Mouse (Mus musculus): Measurements from ENCODE around the gene Acss2. TPM values are rescaled to one million over a fixed set of nuclear protein-coding genes. Genes with fewer than 3 reads are reported as not detected.
A peak's percentile ranks its signal among the peaks of the same experiment; 100 is the strongest.

Acss2 gene
- polyA plus RNA-seq (2012; rRNA removed) (13.3 and 14.8 TPM in 2 replicates), polyA plus RNA-seq (2014; fragmentation: Nextera tagmentation; extraction: Ambion mirVana) (15.0 and 15.8 TPM in 2 replicates)

DNA sequence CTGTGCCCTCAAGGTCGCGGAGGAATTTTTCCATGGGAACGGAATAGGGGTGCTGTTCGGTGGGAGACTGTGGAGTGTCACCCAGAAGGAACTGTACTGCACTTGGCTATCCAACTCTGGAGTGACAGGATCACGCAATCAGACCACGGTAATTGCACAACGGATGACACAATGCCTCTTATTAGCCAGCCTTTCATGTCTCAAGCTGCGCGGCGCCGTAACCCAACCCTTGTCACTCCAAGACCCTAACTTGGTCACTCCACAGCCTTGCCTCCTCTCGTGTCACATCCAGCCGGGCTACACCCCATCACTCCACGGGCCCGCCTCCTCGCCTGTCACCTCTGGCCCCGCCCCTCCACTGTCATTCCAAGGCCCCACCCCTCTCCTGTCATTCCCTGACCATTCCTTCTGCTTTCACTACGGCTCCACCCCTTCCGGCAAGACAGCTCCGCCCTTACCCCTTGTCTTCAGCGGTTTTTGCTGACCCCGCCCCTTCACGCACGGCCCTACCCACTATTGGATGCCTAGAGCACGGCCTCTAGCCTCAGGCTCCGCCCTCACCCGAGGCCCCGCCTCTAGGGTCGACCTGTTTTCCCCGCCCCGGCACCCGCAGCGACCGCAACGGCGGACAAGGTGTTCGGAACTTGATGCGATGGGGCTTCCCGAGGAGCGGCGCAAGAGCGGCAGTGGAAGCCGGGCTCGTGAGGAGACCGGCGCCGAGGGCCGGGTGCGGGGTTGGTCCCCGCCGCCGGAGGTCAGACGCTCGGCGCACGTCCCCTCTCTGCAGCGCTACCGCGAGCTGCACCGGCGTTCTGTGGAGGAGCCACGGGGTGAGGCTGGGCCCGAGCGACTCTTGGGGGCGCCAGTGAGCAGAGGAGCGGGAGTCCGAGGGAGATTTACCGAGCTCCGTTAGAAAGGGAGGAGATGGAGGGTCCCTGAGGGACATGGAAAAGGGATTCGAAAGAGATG, at the start of gene Acss2, which contains the start of gene Ggt7:
Acss2 (plus strand) TSS at position 494 of the 969 bp plus-strand sequence.
Ggt7 (minus strand) TSS at position 783 of the 969 bp plus-strand sequence.
- Histone ChIP-seq H3K9me3 (ENCODE audit: control insufficient read depth, low read length) (no peaks in the 10 kb centered on the region), H3K27ac (replicated peaks; ENCODE audit: low read depth, low read length) (0 out of 2 replicates have a peak within 1 kb of the TSS, but pooled peaks have one; percentile 10), H3K4me2 (replicated peaks; ENCODE audit: low read depth, low read length, severe bottlenecking) (peak within 1 kb of the TSS; percentile 81), H3K27me3 (ENCODE audit: control insufficient read depth, insufficient read depth, low read length) (0 out of 2 replicates have a peak, but pooled peaks cover 3% of the 10 kb centered on the region), H3K4me3 (replicated peaks; ENCODE audit: low read length) (peak within 1 kb of the TSS; percentile 75), H3K4me1 (ENCODE audit: control insufficient read depth, insufficient read depth, low read length) (peaks cover 7% of the 10 kb centered on the region; the same call in 1 of the 2 replicates), H3K9ac (ENCODE audit: low read depth, low read length, severe bottlenecking) (peak within 1 kb of the TSS; percentile 67), H3K36me3 (ENCODE audit: control insufficient read depth, insufficient read depth, low read length) (no peaks in the 10 kb centered on the region)
- 0 out of 2 replicates have a peak, but pooled peaks have one; percentile 20 for TF ChIP-seq POLR2A (IDR thresholded peaks at IDR 0.05; ENCODE audit: borderline replicate concordance, extremely low read depth, insufficient read depth, insufficient read length)
- 5% methylated on average over 68 of the region's 70 CpGs for whole genome bisulfite sequencing
- ATAC-seq (ENCODE audit: low FRiP score, low read depth) (peak; percentile 100), DNase-seq (ENCODE audit: low spot score) (peak; percentile 96)

GRCm38 (mm10) chr2:155472671-155473569, 44.8 kb upstream of the Acss2 start:
- WGBS: under 1% methylated on average over 39 of the region's 71 CpGs

DNA sequence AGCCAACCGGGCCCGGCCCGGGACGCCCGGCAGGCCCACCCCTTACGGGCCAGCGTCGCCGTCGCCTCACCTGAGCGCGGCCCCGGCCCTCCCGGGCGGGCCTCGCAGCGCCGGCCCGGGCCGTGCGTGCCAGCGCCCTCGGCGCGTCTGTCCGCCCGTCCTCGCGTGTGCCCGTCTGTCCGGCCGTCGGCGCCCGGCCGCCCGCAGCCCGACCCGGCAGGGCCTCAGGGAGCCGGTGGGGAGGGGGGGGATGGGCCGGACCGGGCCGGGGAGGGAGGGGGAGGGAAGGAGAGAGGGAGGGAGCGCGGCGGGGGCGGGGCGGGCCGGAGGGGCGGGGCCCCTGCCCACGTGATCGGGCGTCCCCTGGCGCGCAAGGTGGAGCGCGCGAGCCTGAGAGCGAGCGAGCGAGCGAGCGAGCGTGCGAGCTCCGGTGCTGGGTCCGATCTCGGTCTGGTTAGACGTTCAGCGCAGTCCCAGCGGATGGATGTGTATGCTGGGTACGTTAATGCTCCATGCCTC, 44.1 kb upstream of the Acss2 start, which contains the start of gene Ncoa6:
Ncoa6 (minus strand) TSS at position 325 of the 519 bp plus-strand sequence.
- Histone ChIP-seq H3K27me3 (ENCODE audit: control insufficient read depth, insufficient read depth, low read length) (no peaks in the 10 kb centered on the region), H3K4me3 (replicated peaks; ENCODE audit: low read length) (peak within 1 kb of the TSS; percentile 84), H3K36me3 (ENCODE audit: control insufficient read depth, insufficient read depth, low read length) (no peaks in the 10 kb centered on the region), H3K4me1 (ENCODE audit: control insufficient read depth, insufficient read depth, low read length) (peaks cover 8% of the 10 kb centered on the region), H3K27ac (replicated peaks; ENCODE audit: low read depth, low read length) (peak within 1 kb of the TSS; percentile 88), H3K4me2 (replicated peaks; ENCODE audit: low read depth, low read length, severe bottlenecking) (peak within 1 kb of the TSS; percentile 46), H3K9me3 (ENCODE audit: control insufficient read depth, low read length) (no peaks in the 10 kb centered on the region), H3K9ac (ENCODE audit: low read depth, low read length, severe bottlenecking) (peak within 1 kb of the TSS; percentile 98)
- WGBS: 0% methylated on average over 48 of the region's 72 CpGs
- TF ChIP-seq POLR2A (IDR thresholded peaks at IDR 0.05; ENCODE audit: borderline replicate concordance, extremely low read depth, insufficient read depth, insufficient read length): 0 out of 2 replicates have a peak, but pooled peaks have one; percentile 14
- peak; percentile 88 for ATAC-seq (ENCODE audit: low FRiP score, low read depth)
- DNase-seq (ENCODE audit: low spot score): peak; percentile 75

More at GRCm38 (mm10) chr2:155472671-155473569, 44.8 kb upstream of the Acss2 start:
- no peaks in the 10 kb centered on the region for H3K9me3 ChIP-seq (ENCODE audit: control insufficient read depth, low read length)
- peak overlapping the region; percentile 84 for H3K4me3 ChIP-seq (replicated peaks; ENCODE audit: low read length)
- no peaks in the 10 kb centered on the region for H3K36me3 ChIP-seq (ENCODE audit: control insufficient read depth, insufficient read depth, low read length)
- H3K9ac ChIP-seq (ENCODE audit: low read depth, low read length, severe bottlenecking): peak overlapping the region; percentile 98
- peak overlapping the region; percentile 88 for H3K27ac ChIP-seq (replicated peaks; ENCODE audit: low read depth, low read length)
- peaks cover 8% of the 10 kb centered on the region for H3K4me1 ChIP-seq (ENCODE audit: control insufficient read depth, insufficient read depth, low read length)
- DNase-seq (ENCODE audit: low spot score): peak; percentile 42
- peak; percentile 46 for ATAC-seq (ENCODE audit: low FRiP score, low read depth)
- H3K4me2 ChIP-seq (replicated peaks; ENCODE audit: low read depth, low read length, severe bottlenecking): peak overlapping the region; percentile 46
- no peaks in the 10 kb centered on the region for H3K27me3 ChIP-seq (ENCODE audit: control insufficient read depth, insufficient read depth, low read length)
- no peak for TF ChIP-seq POLR2A (IDR thresholded peaks at IDR 0.05; ENCODE audit: borderline replicate concordance, extremely low read depth, insufficient read depth, insufficient read length)

DNA sequence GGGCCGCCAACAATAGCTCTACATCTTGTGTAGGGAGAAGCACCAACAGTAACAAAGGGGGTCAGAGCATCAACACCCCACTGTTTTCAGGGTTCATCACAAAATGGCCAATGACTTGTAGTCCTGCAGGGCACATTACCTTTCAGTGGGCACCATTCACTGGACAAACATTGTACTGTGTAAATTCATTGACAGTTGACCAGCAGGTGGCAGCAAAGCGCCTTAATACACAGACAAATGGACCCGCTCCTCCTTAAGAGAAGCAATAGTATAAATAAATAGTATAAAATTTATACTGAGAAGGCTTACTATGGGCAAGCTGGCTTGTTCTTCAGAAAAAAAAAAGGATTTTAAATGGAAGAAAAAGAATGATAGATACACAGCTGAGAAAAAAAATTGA, 35.7 kb upstream of the Acss2 start:
- Histone ChIP-seq H3K9me3 (ENCODE audit: control insufficient read depth, low read length) (no peaks in the 10 kb centered on the region), H3K4me2 (replicated peaks; ENCODE audit: low read depth, low read length, severe bottlenecking) (no peak overlapping the region), H3K4me1 (ENCODE audit: control insufficient read depth, insufficient read depth, low read length) (no peaks in the 10 kb centered on the region), H3K9ac (ENCODE audit: low read depth, low read length, severe bottlenecking) (no peak overlapping the region), H3K4me3 (replicated peaks; ENCODE audit: low read length) (no peak overlapping the region), H3K36me3 (ENCODE audit: control insufficient read depth, insufficient read depth, low read length) (no peaks in the 10 kb centered on the region), H3K27ac (replicated peaks; ENCODE audit: low read depth, low read length) (no peak overlapping the region), H3K27me3 (ENCODE audit: control insufficient read depth, insufficient read depth, low read length) (no peaks in the 10 kb centered on the region)
- DNase-seq (ENCODE audit: low spot score) (peak; percentile 70), ATAC-seq (ENCODE audit: low FRiP score, low read depth) (no peak)
- no peak for TF ChIP-seq POLR2A (IDR thresholded peaks at IDR 0.05; ENCODE audit: borderline replicate concordance, extremely low read depth, insufficient read depth, insufficient read length)
- WGBS: 42% methylated on average over 3 of the region's 3 CpGs
